Comparison of ENCODE assay signal across 9 mouse cellular contexts in genomic region chr4:134370649-134371221, GRCm38 (mm10). TPM values are rescaled to one million over a fixed set of nuclear protein-coding genes. Genes with fewer than 3 reads are reported as not detected.
DNase-seq lines count a peak whose midpoint lies in the region; ATAC-seq and TF ChIP-seq lines count a peak whose summit lies in the region.
"Had no signal": no experiment of that assay in that cellular context is flagged by ENCODE, and none has a peak within 500 bp of the region (broad histone marks: within the 10 kb centered on the region; RNA-seq: fewer than 3 reads in every experiment).

No protein-coding gene starts in this region.

- H3K4me3 ChIP-seq in heart, embryonic 11.5 days (ENCODE audit: low read depth, low read length): peak overlapping the region; percentile 58
- peak overlapping the region; percentile 61 for H3K4me3 ChIP-seq in bone marrow macrophage, adult 2 months (ENCODE audit: insufficient read depth, low read length)
- H3K4me3 ChIP-seq in limb, embryonic 11.5 days (ENCODE audit: low read depth, low read length): peak overlapping the region; percentile 45

- TF ChIP-seq CTCF in bone marrow macrophage, adult 2 months (IDR thresholded peaks at IDR 0.05; ENCODE audit: low read depth, low read length): no peak

- H3K27me3 ChIP-seq in heart, embryonic 11.5 days (ENCODE audit: control insufficient read depth, insufficient read depth, low read length): peaks cover 33% of the 10 kb centered on the region
- H3K27me3 ChIP-seq in limb, embryonic 11.5 days (ENCODE audit: control insufficient read depth, insufficient read depth, low read length): peaks cover 40% of the 10 kb centered on the region

- intact Hi-C loops in heart, postnatal 14 days (cut with DNase I): no loop called here

- H3K27ac ChIP-seq in heart, embryonic 11.5 days (ENCODE audit: low read depth, low read length): no peak overlapping the region
- no peak overlapping the region for H3K27ac ChIP-seq in bone marrow macrophage, adult 2 months (ENCODE audit: insufficient read depth, low read depth, low read length)
- no peak overlapping the region for H3K27ac ChIP-seq in limb, embryonic 11.5 days (replicated peaks; ENCODE audit: low read depth, low read length)

- under 1% methylated on average over 18 of the region's 18 CpGs for WGBS in heart, embryonic 11.5 days (ENCODE audit: insufficient replicate concordance)
- under 1% methylated on average over 18 of the region's 18 CpGs for WGBS in limb, embryonic 11.5 days

- peaks cover 16% of the 10 kb centered on the region for H3K4me1 ChIP-seq in heart, embryonic 11.5 days (ENCODE audit: control insufficient read depth, insufficient read depth, low read length)
- H3K4me1 ChIP-seq in bone marrow macrophage, adult 2 months (ENCODE audit: control insufficient read depth, insufficient read depth, low read length): peaks cover 7% of the 10 kb centered on the region
- H3K4me1 ChIP-seq in limb, embryonic 11.5 days (ENCODE audit: control insufficient read depth, insufficient read depth, low read length): peaks cover 15% of the 10 kb centered on the region

- no peaks in the 10 kb centered on the region for H3K36me3 ChIP-seq in heart, embryonic 11.5 days (ENCODE audit: control insufficient read depth, insufficient read depth, low read length)
- no peaks in the 10 kb centered on the region for H3K36me3 ChIP-seq in limb, embryonic 11.5 days (ENCODE audit: control insufficient read depth, insufficient read depth, low read length)

- DNase-seq in heart, postnatal 14 days: no peak
- peak; percentile 65 to 84 for DNase-seq in frontal cortex, postnatal 36 days (ENCODE audit: low spot score in 2 of 2)
- peak; percentile 41 for DNase-seq in limb, embryonic 11.5 days (ENCODE audit: low spot score)
- DNase-seq in right cerebral cortex, postnatal 25 days: peak; percentile 76
- no peak for DNase-seq in gastrocnemius, postnatal 10 days
- no peak for DNase-seq in adipocyte (ENCODE audit: low spot score)

- peak overlapping the region; percentile 95 for H3K4me2 ChIP-seq in heart, embryonic 11.5 days
- peak overlapping the region; percentile 95 for H3K4me2 ChIP-seq in limb, embryonic 11.5 days (ENCODE audit: low read depth, severe bottlenecking)

- TF ChIP-seq POLR2A in bone marrow macrophage, adult 2 months (IDR thresholded peaks at IDR 0.05; ENCODE audit: borderline replicate concordance, low read depth, low read length): no peak

- H3K9me3 ChIP-seq in heart, embryonic 11.5 days (replicated peaks; ENCODE audit: control insufficient read depth, low read length): no peaks in the 10 kb centered on the region
- H3K9me3 ChIP-seq in limb, embryonic 11.5 days (ENCODE audit: control insufficient read depth, low read length): no peaks in the 10 kb centered on the region

- H3K9ac ChIP-seq in heart, embryonic 11.5 days (ENCODE audit: low read depth, low read length): peak overlapping the region; percentile 62
- peak overlapping the region; percentile 34 for H3K9ac ChIP-seq in limb, embryonic 11.5 days (ENCODE audit: low read length)

- no peak for ATAC-seq in heart, embryonic 11.5 days (replicated peaks; ENCODE audit: insufficient number of reproducible peaks, low FRiP score, low TSS enrichment)
- ATAC-seq in limb, embryonic 11.5 days (ENCODE audit: insufficient number of reproducible peaks, low FRiP score, low TSS enrichment, low read depth): no peak

RNA-seq across cellular contexts. Expression of gene Extl1, which starts 12.9 kb away (rescaled TPM):
- polyA plus RNA-seq in heart, embryonic 11.5 days (2014; fragmentation: Nextera tagmentation; extraction: Ambion mirVana): 2.0 and 2.7 TPM in 2 replicates
- total RNA-seq in heart, postnatal 14 days (2021): 10 to 100 TPM; 11.4 to 12.0 TPM
- polyA plus RNA-seq in bone marrow macrophage, adult 2 months (2012; ENCODE audit: insufficient read depth, insufficient read length, missing spikeins): 0.56 TPM in 1 of 2 replicates, not detected in the other
- polyA plus RNA-seq in limb, embryonic 11.5 days (2014; fragmentation: Nextera tagmentation; extraction: Ambion mirVana): 1.0 and 1.4 TPM in 2 replicates
- 10 to 100 TPM; 24.7 to 27.4 TPM for total RNA-seq in gastrocnemius, postnatal 10 days (2021)

RNA-seq across cellular contexts. Expression of gene Pafah2, which starts 25.4 kb away (rescaled TPM):
- 11.7 and 11.8 TPM in 2 replicates for polyA plus RNA-seq in heart, embryonic 11.5 days (2014; fragmentation: Nextera tagmentation; extraction: Ambion mirVana)
- total RNA-seq in heart, postnatal 14 days (2021): 1 to 10 TPM; 7.5 to 8.6 TPM
- 6.4 and 8.0 TPM in 2 replicates for polyA plus RNA-seq in bone marrow macrophage, adult 2 months (2012; ENCODE audit: insufficient read depth, insufficient read length, missing spikeins)
- polyA plus RNA-seq in limb, embryonic 11.5 days (2014; fragmentation: Nextera tagmentation; extraction: Ambion mirVana): 9.5 and 10.8 TPM in 2 replicates
- total RNA-seq in gastrocnemius, postnatal 10 days (2021): 1 to 10 TPM; 2.4 to 2.9 TPM

RNA-seq across cellular contexts. Expression of gene Slc30a2, which starts 27.8 kb away (rescaled TPM):
- polyA plus RNA-seq in heart, embryonic 11.5 days (2014; fragmentation: Nextera tagmentation; extraction: Ambion mirVana): 0.26 TPM in 1 of 2 replicates, not detected in the other
- total RNA-seq in heart, postnatal 14 days (2021): under 1 TPM; 0.68 to 0.96 TPM
- not detected in 2 replicates for polyA plus RNA-seq in bone marrow macrophage, adult 2 months (2012; ENCODE audit: insufficient read depth, insufficient read length, missing spikeins)
- polyA plus RNA-seq in limb, embryonic 11.5 days (2014; fragmentation: Nextera tagmentation; extraction: Ambion mirVana): not detected in 2 replicates
- total RNA-seq in gastrocnemius, postnatal 10 days (2021): under 1 TPM; 0.29 to 0.66 TPM

RNA-seq across cellular contexts. Expression of gene Trim63, which starts 55.8 kb away (rescaled TPM):
- 21.6 and 22.1 TPM in 2 replicates for polyA plus RNA-seq in heart, embryonic 11.5 days (2014; fragmentation: Nextera tagmentation; extraction: Ambion mirVana)
- total RNA-seq in heart, postnatal 14 days (2021): 100 to 1,000 TPM; 193 to 217 TPM
- not detected in 2 replicates for polyA plus RNA-seq in bone marrow macrophage, adult 2 months (2012; ENCODE audit: insufficient read depth, insufficient read length, missing spikeins)
- polyA plus RNA-seq in limb, embryonic 11.5 days (2014; fragmentation: Nextera tagmentation; extraction: Ambion mirVana): 0.51 and 0.55 TPM in 2 replicates
- total RNA-seq in gastrocnemius, postnatal 10 days (2021): 100 to 1,000 TPM in 1 of 2 experiments, 10 to 100 TPM in 1; 78.5 to 107 TPM
- total RNA-seq: MEL had no signal

Comparison
In these comparisons a context has a peak if more than half of its experiments do, and no peak if none do; other contexts are left out.
1. DNase-seq: peak in frontal cortex, postnatal 36 days (2 of 2), limb, embryonic 11.5 days (single experiment) and right cerebral cortex, postnatal 25 days (single experiment); none in heart, postnatal 14 days (0 of 2), gastrocnemius, postnatal 10 days (single experiment) and adipocyte (single experiment).
2. Peak in every context shown above with its lines, with median percentiles within 50 percentile points of each other: H3K4me3 ChIP-seq.